Mouse (Mus musculus) kidney, postnatal 4 days (tissue): ENCODE measurements around the gene Sgip1.
A peak's percentile ranks its signal among the peaks of the same experiment; 100 is the strongest.

Source experiments
- DNase-seq, 2 experiments: peaks; one replicate each; pipeline ENCODE4 v3.0.0; 2021; ENCODE audit warnings: mixed read lengths in 2 of 2

Gene Sgip1

DNA sequence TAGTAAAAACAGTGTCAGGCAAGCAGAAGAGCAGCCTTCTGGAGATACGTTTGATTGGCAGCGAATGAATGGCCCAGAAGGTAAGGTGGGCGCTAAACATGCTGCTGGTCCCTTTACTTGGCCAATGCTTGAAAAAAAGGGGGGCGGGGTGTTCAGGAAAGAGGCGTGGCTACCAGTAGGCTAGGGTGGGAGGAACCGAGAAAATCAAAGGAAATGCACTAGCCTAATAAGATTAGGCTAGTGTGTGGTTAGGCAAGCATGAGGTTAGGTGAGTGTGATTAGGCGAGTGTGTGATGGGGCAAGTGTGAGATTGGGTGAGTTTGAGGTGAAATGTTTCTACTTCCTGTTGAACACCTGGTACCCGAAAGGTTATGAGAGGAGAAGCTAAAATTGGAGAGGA, at the start of gene Sgip1:
Sgip1 (plus strand) TSS at position 11 of the 400 bp plus-strand sequence.
- no peak for DNase-seq

DNA sequence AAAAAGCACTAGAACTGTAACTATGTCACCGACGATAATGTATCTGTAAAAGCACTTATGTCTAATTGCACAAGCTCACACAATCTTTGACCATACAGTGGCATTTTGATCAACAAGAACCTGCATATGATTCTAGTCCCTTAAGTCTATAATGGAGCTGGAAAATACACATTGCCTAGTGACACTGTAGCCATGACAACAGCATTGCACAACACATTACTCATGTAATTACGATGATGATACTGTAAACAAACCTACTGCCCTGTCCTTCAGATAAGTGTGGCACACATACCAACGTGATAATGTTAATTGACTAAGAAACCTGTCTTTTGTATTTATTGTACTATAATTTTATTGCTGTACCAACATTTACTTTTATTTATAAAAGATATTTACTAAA, 49.7 kb upstream of the Sgip1 start:
- DNase-seq, result no peak

GRCm38 (mm10) chr4:102697966-102698365, 43.1 kb upstream of the Sgip1 start:
- DNase-seq, result no peak

DNA sequence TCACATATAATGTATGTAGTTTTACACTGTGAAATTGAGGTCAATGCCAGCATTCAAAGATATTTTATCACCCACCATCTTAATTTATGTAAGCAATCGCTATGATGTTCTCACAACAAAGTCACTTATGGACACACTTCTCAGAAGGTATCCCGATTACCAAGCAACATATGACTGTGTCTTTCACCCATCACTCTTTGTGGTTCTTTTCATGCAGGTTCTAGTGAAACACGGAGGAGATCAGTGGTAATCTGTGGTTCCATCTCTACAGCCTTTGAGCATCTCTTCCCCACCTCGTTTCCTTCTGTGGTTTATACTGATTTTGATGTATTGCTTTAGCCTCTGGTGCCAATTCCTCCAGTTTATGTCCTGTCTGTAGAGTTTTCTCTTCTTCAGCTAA, 29.4 kb upstream of the Sgip1 start:
- no peak for DNase-seq

DNA sequence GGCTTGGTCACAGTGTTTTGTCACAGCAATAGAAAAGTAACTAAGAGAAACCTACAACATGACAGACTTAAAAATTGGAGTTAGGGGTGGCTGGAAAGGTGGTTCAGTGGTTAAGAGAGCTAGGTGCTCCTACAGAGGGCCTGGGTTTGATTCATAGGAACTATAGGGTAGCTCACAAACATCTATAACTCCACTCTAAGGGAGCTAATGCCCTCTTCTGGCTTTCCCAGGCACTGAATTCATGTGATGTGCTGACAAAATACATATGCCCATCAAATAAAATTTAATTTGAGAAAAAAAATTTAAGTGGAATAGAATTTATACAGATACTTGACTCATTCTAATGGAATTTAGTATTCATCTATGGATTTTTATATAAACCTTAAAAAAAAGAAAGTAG, 25.6 kb upstream of the Sgip1 start:
- no peak for DNase-seq

- no peak for DNase-seq
Observed at GRCm38 (mm10) chr4:102717123-102717828, 23.8 kb upstream of the Sgip1 start.

DNA sequence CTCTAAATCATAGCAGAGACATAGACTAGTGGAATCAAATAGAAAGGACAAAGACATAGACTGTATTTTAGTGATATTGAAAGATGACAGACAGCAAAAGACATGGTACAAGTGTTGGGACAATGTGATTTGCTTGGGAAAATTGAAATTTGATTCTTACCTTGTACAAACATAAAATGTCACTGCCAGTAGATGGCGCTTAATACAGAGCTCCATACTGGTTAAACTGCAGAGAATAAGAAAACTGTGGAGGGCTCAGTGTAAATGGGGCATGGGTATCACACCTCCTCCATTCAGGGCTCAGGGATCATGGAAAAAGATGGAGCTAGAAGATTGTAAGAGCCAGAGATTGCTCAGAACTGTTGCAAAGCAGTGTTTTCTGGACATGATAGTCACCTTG, 21.6 kb upstream of the Sgip1 start:
- DNase-seq, result peak in 1 of 2 experiments; percentile 5

DNA sequence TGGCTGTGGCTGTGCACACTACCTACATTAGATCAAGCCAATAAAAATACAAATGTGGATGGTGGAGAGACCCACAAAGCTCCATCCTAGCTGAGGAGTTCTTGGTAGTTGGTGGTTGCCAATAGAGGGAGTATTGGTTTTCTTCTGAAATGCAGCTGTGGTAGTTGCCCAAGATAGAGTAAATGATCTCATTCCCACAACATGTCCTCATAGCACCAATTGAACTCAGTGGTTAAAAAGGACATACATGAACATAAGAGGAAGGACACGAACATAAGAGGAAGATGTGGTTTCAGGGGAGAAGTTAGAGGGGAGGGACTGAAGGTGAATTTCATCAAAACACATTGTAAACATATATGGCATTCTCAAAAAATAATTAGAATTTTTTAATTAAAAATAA, 21.1 kb upstream of the Sgip1 start:
- DNase-seq, result no peak

DNA sequence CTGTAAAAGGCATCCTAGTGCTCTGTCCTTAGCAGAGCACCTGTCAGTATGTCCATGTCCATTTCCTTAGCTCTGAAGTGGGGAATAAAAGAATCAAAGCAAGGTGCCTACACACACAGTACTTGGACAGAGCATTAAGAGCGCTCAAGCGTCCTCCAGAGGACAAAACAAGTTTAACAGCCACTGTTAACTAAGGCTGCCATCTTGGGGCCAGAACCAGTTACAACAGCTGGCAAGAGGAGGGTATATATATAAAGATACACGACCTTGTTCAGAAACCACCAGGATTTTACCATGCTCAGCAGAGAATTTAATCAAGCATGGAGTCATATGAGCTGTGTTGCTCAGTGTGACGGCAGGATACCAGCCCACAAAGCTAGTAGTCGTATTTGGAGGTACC, 16.7 kb upstream of the Sgip1 start:
- DNase-seq, result no peak

GRCm38 (mm10) chr4:102730976-102731375, 10.1 kb upstream of the Sgip1 start:
- DNase-seq, result no peak

GRCm38 (mm10) chr4:102734022-102734657, 7.0 kb upstream of the Sgip1 start:
- DNase-seq, result no peak

- no peak for DNase-seq
Observed at GRCm38 (mm10) chr4:102753334-102754090, 12.4 kb downstream of the Sgip1 start.

DNA sequence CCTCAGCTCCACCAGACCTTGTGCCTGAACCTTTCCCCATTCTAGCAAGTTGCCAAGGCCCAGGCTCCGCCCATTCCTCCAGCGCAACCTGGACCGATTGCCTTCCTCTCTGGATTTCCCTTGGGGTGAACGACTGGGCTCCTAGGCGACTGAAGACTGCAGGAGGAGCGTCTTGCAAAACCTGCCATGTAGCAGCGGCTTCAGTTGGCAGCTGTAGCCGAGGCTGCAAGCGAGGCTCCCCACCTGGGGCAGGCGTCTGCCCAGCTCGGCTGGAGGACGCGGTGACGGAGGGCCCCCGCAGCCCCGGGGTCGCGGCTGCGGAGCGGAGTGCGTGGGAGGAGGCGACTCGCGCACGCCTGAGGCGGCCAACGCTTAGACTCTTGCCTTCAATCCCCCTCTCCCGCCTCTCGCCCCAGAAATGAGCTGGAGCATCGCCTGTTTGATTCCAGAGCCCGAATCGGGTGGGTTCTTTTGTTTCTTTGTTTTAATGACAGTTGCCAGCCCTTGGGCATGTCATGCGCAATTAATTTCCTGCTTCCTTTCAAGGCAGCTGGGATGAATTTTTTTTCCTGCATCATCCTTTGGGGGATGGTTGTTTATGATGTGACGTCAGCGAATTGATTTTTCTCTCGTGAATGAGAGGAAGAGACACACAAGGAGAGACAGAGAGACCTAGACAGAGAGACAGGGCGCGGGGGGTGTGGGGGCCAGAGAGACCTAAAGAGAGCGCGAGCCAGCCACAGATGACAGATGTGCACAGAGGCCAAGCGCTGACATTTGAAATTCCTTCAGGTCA, 18.2 kb downstream of the Sgip1 start:
- peak; percentile 49 to 67 for DNase-seq

DNA sequence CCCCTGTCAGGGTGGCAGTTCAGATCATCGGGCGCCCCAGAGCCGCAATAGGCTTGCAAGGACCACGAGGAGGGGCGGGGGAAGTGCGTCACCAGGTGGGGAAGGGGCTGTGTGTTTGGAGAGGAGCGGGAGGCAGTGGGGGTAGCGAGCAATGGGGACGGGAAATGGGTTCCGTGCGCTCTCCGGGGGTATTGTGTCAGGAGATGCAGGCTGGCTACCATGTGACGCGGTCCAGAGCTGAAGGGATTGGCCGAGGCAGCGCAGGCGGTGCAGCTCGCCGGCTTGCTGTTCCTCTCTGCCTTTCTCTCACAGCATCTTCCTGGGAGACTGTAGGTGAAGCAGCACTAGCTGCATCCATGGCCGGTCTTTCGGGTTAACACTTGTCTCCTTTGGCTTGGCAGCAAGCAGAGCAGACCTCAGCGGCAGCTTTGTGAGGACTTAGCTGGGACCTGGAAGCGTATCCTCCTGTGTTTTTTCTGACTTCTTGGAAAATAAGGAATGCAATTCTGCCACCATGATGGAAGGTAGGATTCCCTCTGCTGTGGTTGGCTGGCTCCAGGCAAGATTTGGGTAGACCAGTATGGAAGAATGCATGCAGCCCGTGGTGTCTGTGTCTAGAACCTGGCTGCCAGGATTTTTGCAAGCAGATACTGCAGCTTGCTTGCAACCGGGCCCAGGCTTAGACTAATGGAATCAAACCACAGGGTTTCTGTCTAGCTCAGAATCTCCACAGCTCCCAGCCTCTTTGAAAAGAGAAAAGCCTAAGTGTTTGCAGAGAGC, 19.1 kb downstream of the Sgip1 start:
- peak; percentile 59 to 75 for DNase-seq

DNA sequence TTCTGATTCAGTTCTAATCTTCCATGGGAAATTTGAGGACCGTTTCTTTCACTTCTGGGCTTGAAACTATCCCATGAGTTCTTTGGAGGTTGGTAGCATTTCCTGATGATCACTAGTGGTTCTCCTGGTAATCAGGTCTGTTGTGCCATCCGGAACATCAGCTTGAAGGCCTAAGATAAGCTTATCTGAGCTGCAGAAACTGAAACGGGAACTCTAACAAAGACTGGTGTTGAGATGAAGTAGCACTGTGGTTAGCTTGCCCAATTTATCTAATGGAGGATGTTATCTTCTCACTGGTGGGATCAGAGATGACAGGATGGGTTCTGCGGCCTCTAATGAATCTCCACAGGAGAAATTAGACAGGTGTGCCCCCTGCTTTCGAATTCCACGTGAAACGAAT, 21.0 kb downstream of the Sgip1 start:
- DNase-seq, result no peak

DNA sequence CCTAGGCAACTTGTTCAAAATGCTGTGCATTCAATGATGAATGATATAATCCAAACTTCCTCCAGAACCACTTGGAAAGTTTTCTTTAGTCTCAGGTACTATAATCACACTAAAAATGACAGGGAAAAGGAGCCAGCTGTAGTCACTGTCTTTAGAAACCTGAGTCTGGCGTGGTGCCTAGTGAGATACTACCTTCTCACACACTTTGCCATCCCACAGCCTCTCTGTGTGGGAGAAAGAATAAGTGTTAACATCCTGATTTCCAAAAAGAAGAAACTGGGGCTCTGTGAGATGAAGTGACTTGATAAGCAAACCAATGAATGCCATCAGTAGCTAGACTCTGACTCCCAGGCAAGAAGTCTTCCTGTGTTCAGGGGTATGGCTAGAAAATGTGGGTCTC, 28.0 kb downstream of the Sgip1 start:
- no peak for DNase-seq

DNA sequence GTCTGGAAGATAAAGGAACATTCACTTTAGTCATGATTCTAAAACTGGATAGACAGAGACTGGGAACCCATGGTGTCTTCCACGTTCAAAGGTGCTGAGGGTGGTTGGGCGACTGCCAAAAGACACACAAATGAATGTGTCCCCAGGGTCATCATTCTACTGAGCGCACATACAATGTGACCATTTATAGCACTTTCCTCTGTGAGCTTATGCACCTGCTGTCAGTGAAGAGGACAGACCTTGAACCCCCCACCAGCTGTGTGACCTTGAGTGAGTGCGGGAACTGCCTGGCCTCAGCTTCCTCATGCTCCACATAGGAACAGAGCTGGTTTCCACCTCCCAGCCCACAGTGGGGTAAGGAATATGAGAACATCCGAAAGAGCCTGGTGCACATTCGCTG, 28.8 kb downstream of the Sgip1 start:
- no peak for DNase-seq

- no peak for DNase-seq
Observed at GRCm38 (mm10) chr4:102771598-102772357, 30.7 kb downstream of the Sgip1 start.

GRCm38 (mm10) chr4:102773225-102773624, 32.1 kb downstream of the Sgip1 start:
- DNase-seq, result no peak

DNA sequence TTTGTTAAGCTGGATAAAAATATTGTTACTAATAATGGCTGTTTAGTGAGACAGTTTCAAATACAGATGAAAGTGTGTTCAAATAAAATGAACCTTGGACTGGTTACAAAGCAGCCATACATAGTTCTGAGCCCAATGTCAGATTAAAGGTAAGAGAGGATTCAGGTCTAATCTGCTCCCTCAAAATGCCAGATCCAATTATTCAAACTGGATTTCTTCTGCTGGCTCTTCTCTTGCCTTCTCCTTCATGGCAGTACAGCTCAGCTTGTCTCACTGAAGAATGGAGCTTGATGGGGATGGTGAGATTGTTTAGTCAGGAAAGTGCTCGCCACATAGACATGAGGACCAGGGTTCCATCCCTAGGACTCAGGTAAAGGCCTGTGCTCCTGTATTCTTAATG, 32.7 kb downstream of the Sgip1 start:
- DNase-seq, result no peak

GRCm38 (mm10) chr4:102774549-102774948, 33.5 kb downstream of the Sgip1 start:
- no peak for DNase-seq
